Comparison of ENCODE assay signal across 11 mouse cellular contexts in the genomic region with DNA sequence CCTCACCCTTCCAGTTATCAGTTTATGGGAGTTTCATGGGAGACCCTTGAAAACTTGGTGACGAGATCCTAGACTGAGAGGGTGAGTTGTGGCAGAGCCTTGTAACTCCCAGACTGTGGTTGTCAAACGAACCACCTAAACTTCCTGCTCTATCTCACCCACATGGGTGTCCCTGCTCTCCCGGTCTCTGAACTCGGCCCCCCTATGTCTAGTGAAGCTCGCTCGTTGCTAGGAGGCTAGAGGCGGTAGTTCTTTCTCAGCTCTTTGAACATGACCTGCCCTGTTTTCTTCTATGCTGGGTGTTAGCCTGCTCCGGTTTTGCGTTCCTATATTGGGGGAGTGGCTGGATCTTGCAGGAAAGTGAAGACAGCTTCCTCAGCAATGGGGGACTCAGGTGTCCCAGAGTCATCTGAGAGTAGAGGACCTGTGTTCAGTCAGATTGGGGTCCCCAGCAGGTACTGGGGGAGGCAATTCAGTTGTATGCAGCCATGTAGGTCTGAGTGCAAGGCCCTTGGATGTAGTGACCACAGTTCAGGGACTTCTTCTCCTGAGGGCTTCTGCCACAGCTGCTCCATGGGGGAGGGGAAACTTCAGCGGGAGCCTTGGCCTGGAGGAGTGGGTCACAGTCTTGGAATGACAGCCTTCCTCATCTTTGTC. TPM values are rescaled to one million over a fixed set of nuclear protein-coding genes. Genes with fewer than 3 reads are reported as not detected.
DNase-seq lines count a peak whose midpoint lies in the region; ATAC-seq and TF ChIP-seq lines count a peak whose summit lies in the region.
"Had no signal": no experiment of that assay in that cellular context is flagged by ENCODE, and none has a peak within 500 bp of the region (broad histone marks: within the 10 kb centered on the region; RNA-seq: fewer than 3 reads in every experiment).

No protein-coding gene starts in this region.

- no peak overlapping the region for H3K4me2 ChIP-seq in hindbrain, postnatal 0 days (ENCODE audit: low read depth, low read length)
- H3K4me2 ChIP-seq in liver, embryonic 16.5 days (ENCODE audit: low read depth, low read length) = peak overlapping the region; percentile 62
- H3K4me2 ChIP-seq in forebrain, embryonic 14.5 days (ENCODE audit: low read length) = no peak overlapping the region
- H3K4me2 ChIP-seq: lung, embryonic 15.5 days; midbrain, embryonic 11.5 days had no signal

- 45% methylated on average over 10 of the region's 10 CpGs for WGBS in hindbrain, embryonic 10.5 days
- 55% methylated on average over 10 of the region's 10 CpGs for WGBS in hindbrain, postnatal 0 days
- WGBS in liver, embryonic 16.5 days (ENCODE audit: insufficient replicate concordance) = 24% methylated on average over 10 of the region's 10 CpGs
- WGBS in forebrain, embryonic 14.5 days = 53% methylated on average over 10 of the region's 10 CpGs

- DNase-seq in hindbrain, embryonic 10.5 days (ENCODE audit: low spot score) = no peak
- DNase-seq in hindbrain, postnatal 0 days (ENCODE audit: low spot score) = no peak
- no peak for DNase-seq in testis, postnatal 14 days (ENCODE audit: low spot score)
- DNase-seq in forebrain, embryonic 14.5 days (ENCODE audit: low spot score) = no peak
- DNase-seq in Muller cell, postnatal 12 days (ENCODE audit: inconsistent ontology term) = no peak
- DNase-seq: cerebellum, adult 8-10 months had no signal

- H3K36me3 ChIP-seq in hindbrain, embryonic 10.5 days = no peaks in the 10 kb centered on the region
- no peaks in the 10 kb centered on the region for H3K36me3 ChIP-seq in hindbrain, postnatal 0 days (ENCODE audit: insufficient read depth, low read length)
- no peaks in the 10 kb centered on the region for H3K36me3 ChIP-seq in testis, adult 2 months (ENCODE audit: control insufficient read depth, insufficient read depth, low read length)
- no peaks in the 10 kb centered on the region for H3K36me3 ChIP-seq in liver, embryonic 16.5 days (ENCODE audit: control insufficient read depth, insufficient read depth)
- no peaks in the 10 kb centered on the region for H3K36me3 ChIP-seq in forebrain, embryonic 14.5 days (ENCODE audit: control insufficient read depth, insufficient read depth, low read length)
- H3K36me3 ChIP-seq: lung, embryonic 15.5 days had no signal

- H3K27me3 ChIP-seq in hindbrain, embryonic 10.5 days (ENCODE audit: insufficient read depth, poor library complexity, severe bottlenecking) = peaks cover 37% of the 10 kb centered on the region; the same call in 1 of the 2 replicates
- no peaks in the 10 kb centered on the region for H3K27me3 ChIP-seq in hindbrain, postnatal 0 days (ENCODE audit: insufficient read depth, low read length)
- no peaks in the 10 kb centered on the region for H3K27me3 ChIP-seq in testis, adult 2 months (ENCODE audit: control insufficient read depth, insufficient read depth, low read length)
- H3K27me3 ChIP-seq in liver, embryonic 16.5 days (ENCODE audit: control insufficient read depth, insufficient read depth, low read depth, low read length) = no peaks in the 10 kb centered on the region
- H3K27me3 ChIP-seq in forebrain, embryonic 14.5 days (replicated peaks; ENCODE audit: control insufficient read depth, insufficient read depth, low read length) = no peaks in the 10 kb centered on the region
- H3K27me3 ChIP-seq: lung, embryonic 15.5 days had no signal

- H3K9me3 ChIP-seq in hindbrain, embryonic 10.5 days = no peaks in the 10 kb centered on the region
- H3K9me3 ChIP-seq in hindbrain, postnatal 0 days (ENCODE audit: low read length) = no peaks in the 10 kb centered on the region
- H3K9me3 ChIP-seq in liver, embryonic 16.5 days (replicated peaks; ENCODE audit: control insufficient read depth, low read length) = no peaks in the 10 kb centered on the region
- no peaks in the 10 kb centered on the region for H3K9me3 ChIP-seq in forebrain, embryonic 14.5 days (replicated peaks; ENCODE audit: control insufficient read depth, low read length)
- H3K9me3 ChIP-seq: lung, embryonic 15.5 days had no signal

- peak overlapping the region; percentile 50 for H3K27ac ChIP-seq in hindbrain, embryonic 10.5 days
- no peak overlapping the region for H3K27ac ChIP-seq in hindbrain, postnatal 0 days
- peak overlapping the region; percentile 24; the same call in 1 of the 2 replicates for H3K27ac ChIP-seq in testis, adult 2 months (ENCODE audit: control insufficient read depth, insufficient read depth, low read depth, low read length)
- peak overlapping the region; percentile 99 for H3K27ac ChIP-seq in liver, embryonic 16.5 days (ENCODE audit: low read length)
- H3K27ac ChIP-seq in forebrain, embryonic 14.5 days (ENCODE audit: low read depth, low read length) = no peak overlapping the region
- H3K27ac ChIP-seq: lung, embryonic 15.5 days had no signal

- no peak overlapping the region for H3K4me3 ChIP-seq in hindbrain, embryonic 10.5 days
- H3K4me3 ChIP-seq in hindbrain, postnatal 0 days (ENCODE audit: low read length) = no peak overlapping the region
- H3K4me3 ChIP-seq in testis, adult 2 months (ENCODE audit: control insufficient read depth, low read depth, low read length) = peak overlapping the region; percentile 46
- peak overlapping the region; percentile 25 for H3K4me3 ChIP-seq in liver, embryonic 16.5 days (ENCODE audit: low read depth, low read length)
- H3K4me3 ChIP-seq in forebrain, embryonic 14.5 days (ENCODE audit: low read depth, low read length) = no peak overlapping the region
- H3K4me3 ChIP-seq: lung, embryonic 15.5 days had no signal

- H3K4me1 ChIP-seq in hindbrain, embryonic 10.5 days (replicated peaks) = peaks cover 81% of the 10 kb centered on the region
- H3K4me1 ChIP-seq in hindbrain, postnatal 0 days (ENCODE audit: insufficient read depth, low read length) = peaks cover 12% of the 10 kb centered on the region; the same call in 1 of the 2 replicates
- peaks cover 9% of the 10 kb centered on the region for H3K4me1 ChIP-seq in testis, adult 2 months (ENCODE audit: control insufficient read depth, insufficient read depth, low read length)
- peaks cover 95% of the 10 kb centered on the region for H3K4me1 ChIP-seq in liver, embryonic 16.5 days (ENCODE audit: control insufficient read depth, low read depth, low read length)
- peaks cover 14% of the 10 kb centered on the region; the same call in 1 of the 2 replicates for H3K4me1 ChIP-seq in forebrain, embryonic 14.5 days (ENCODE audit: control insufficient read depth, insufficient read depth, low read length)

- no peak for ATAC-seq in hindbrain, postnatal 0 days
- ATAC-seq in granulocyte monocyte progenitor cell, adult 5-6 weeks (replicated peaks; ENCODE audit: poor library complexity, severe bottlenecking) = peak; percentile 18; the same call in 1 of the 2 replicates
- ATAC-seq in liver, embryonic 16.5 days (ENCODE audit: low read depth) = no peak
- ATAC-seq in forebrain, embryonic 14.5 days = no peak

- no peak; the same call in 1 of the 2 replicates for TF ChIP-seq POLR2A in testis, adult 2 months (IDR thresholded peaks at IDR 0.05; ENCODE audit: control insufficient read depth, low read depth, low read length)

- no peak for TF ChIP-seq CTCF in hindbrain, postnatal 0 days (IDR thresholded peaks at IDR 0.05; ENCODE audit: low read depth)
- TF ChIP-seq CTCF in testis, adult 2 months (IDR thresholded peaks at IDR 0.05; ENCODE audit: control insufficient read depth, insufficient read depth, insufficient replicate concordance, low read depth, low read length) = no peak

- H3K9ac ChIP-seq in hindbrain, postnatal 0 days (replicated peaks; ENCODE audit: low read length) = no peak overlapping the region
- H3K9ac ChIP-seq in liver, embryonic 16.5 days (ENCODE audit: low read depth, low read length) = peak overlapping the region; percentile 56
- no peak overlapping the region for H3K9ac ChIP-seq in forebrain, embryonic 14.5 days (ENCODE audit: low read length)
- H3K9ac ChIP-seq: lung, embryonic 15.5 days had no signal

RNA-seq across cellular contexts. Expression of a gene that starts 10.6 kb away (rescaled TPM):
- 21.2 and 22.7 TPM in 2 replicates for polyA plus RNA-seq in hindbrain, embryonic 10.5 days (2016; fragmentation: Nextera tagmentation; extraction: Ambion mirVana)
- 20.3 and 23.2 TPM in 2 replicates for total RNA-seq in hindbrain, postnatal 0 days (2014; rRNA removed)
- polyA plus RNA-seq in hindbrain, postnatal 0 days (2015; fragmentation: Nextera tagmentation; extraction: Ambion mirVana) = 10.5 and 10.9 TPM in 2 replicates
- 21.2 and 25.9 TPM in 2 replicates for polyA plus RNA-seq in testis, adult 2 months (2012; rRNA removed)
- 5.1 and 6.8 TPM in 2 replicates for total RNA-seq in granulocyte monocyte progenitor cell, adult 5-6 weeks (2014; fragmentation: Nextera tagmentation)
- total RNA-seq in granulocyte monocyte progenitor cell, adult 5-6 weeks (2017) = 7.8 and 8.9 TPM in 2 replicates
- polyA plus RNA-seq in liver, embryonic 16.5 days (2015; fragmentation: Nextera tagmentation; extraction: Ambion mirVana) = 24.1 and 26.3 TPM in 2 replicates
- 6.1 and 7.1 TPM in 2 replicates for polyA plus RNA-seq in forebrain, embryonic 14.5 days (2014; fragmentation: Nextera tagmentation; extraction: Ambion mirVana)

Comparison
In these comparisons a context has a peak if more than half of its experiments do, and no peak if none do; other contexts are left out.
1. H3K27ac ChIP-seq: peak in hindbrain, embryonic 10.5 days (single experiment), testis, adult 2 months (single experiment) and liver, embryonic 16.5 days (single experiment); none in hindbrain, postnatal 0 days (single experiment) and forebrain, embryonic 14.5 days (single experiment).
2. H3K4me3 ChIP-seq: peak in testis, adult 2 months (single experiment) and liver, embryonic 16.5 days (single experiment); none in hindbrain, embryonic 10.5 days (single experiment), hindbrain, postnatal 0 days (single experiment) and forebrain, embryonic 14.5 days (single experiment).